Mouse (Mus musculus): ENCODE measurements around the gene Erich3.
"Not testable (repeated sequence)": the region's sequence is repeated elsewhere in the genome, so short reads cannot be mapped to it uniquely, and the experiment has no call there.

The Erich3 gene

GRCm38 (mm10) chr3:154663545-154663944 lies at the start of gene Erich3:
TSS of gene Erich3 (plus strand) at chr3:154663859.
- DNase-seq (ENCODE audit: low spot score) = no peak

DNA sequence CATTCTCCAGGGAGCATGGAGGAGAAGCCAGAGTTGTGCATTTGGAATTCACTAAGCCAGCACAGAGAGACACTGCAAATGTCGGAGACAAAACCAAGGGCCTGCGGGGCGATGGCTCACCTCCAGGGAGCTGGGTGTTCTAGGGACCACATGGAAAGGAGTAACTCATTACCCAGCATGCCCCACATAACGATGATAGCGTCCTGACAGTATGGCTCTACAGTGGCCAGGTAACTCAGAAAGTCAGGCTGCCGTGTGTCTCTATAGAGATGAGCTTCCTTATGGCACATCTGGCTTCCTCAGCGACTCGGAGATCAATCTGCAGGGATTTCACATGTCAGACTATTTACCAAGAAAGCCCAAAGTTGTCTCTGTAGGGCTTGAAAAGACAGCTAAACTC lies 48.9 kb upstream of the Erich3 start:
- DNase-seq (ENCODE audit: low spot score) = no peak

DNA sequence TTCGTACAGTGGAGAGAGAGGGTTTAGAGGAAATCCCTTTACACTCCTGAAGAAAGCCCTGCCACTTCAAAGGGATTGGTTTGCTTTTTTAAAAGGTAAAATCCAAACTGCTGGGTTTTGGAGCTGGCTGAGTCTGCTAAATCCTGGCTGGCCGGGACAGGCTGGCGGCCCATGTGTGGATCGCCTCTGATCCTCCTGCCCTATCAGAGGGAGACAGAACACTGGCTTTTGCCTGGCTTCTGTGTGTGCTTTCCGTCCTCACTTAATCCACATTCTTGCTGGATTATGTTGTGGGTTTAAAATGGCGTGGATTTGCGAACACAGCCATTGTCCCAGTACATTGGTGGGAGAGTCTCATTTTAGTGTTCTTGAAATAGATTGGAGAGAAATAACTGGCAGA lies 48.4 kb upstream of the Erich3 start:
- DNase-seq (ENCODE audit: low spot score) = no peak

DNA sequence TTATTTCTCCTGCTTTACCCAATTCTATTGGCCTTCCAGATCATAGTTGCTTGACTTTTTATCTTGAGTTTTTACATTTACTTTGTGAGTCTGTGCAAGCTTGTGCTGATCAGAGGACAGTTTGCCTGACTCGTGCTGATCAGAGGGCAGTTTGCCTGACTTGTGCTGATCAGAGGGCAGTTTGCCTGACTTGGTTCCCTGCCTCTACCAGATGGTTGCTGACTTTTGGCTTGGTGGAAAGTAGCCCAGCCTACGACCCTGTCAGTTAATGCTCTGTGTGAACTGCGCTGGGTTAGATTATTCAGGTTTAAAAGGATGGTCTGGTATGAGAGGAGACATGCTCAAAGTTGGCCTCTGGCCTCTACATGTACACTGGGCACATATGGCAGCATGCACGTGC lies 47.6 kb upstream of the Erich3 start:
- no peak for DNase-seq (ENCODE audit: low spot score)

- DNase-seq (ENCODE audit: low spot score) = no peak
These were observed 35.4 kb upstream of the Erich3 start for GRCm38 (mm10) chr3:154628284-154628683.

- DNase-seq (ENCODE audit: low spot score) = not testable (repeated sequence)
These were observed 32.4 kb upstream of the Erich3 start for GRCm38 (mm10) chr3:154631281-154631680.

- no peak for DNase-seq (ENCODE audit: low spot score)
These were observed 30.6 kb upstream of the Erich3 start for GRCm38 (mm10) chr3:154633091-154633490.

- no peak for DNase-seq (ENCODE audit: low spot score)
These were observed 16.8 kb upstream of the Erich3 start for GRCm38 (mm10) chr3:154646638-154647442.

GRCm38 (mm10) chr3:154647443-154647780 lies 16.2 kb upstream of the Erich3 start:
- no peak for DNase-seq (ENCODE audit: low spot score)

DNA sequence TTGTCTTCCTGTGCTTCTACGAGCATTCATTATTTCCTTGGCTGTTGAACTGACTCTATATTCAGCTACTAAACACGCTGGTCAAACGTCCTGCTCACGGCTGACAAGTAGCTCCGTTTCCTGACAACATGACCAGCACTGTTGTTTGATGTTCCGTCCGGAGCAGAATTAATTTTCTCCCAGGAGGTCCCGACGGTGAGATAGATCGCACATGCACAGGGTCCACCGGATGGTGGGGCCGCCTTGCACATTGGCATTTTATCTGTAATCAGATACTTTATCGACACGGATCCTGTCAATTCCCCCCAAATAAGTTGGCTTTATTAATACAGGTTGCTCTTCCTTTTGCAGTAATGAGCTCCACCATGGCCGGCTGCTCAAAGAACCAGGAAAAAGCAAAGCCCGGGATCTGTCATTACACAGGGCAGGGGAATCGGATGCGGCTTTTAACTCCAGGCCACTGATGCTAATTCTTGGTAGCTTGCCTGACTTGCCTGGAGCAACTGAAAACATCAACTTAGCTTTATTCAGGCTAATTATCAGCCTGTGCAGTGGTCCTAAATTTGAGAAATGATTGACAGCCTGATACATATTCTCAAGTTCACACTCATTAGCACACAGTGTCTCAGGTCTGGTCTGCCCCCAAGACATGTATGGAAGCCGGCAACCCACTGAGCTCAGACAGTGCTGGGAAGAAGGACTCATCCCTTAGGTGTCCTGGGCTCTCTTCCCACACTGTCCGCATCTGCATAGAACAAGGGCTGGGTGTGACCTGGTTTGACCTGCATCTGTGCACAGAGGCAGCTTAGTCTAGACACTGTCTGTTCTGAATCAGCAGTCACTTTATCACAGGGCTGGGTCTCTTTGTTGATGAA lies 14.0 kb upstream of the Erich3 start:
- no peak for DNase-seq (ENCODE audit: low spot score)

GRCm38 (mm10) chr3:154651192-154651821 lies 12.4 kb upstream of the Erich3 start:
- no peak for DNase-seq (ENCODE audit: low spot score)

GRCm38 (mm10) chr3:154652581-154653420 lies 10.9 kb upstream of the Erich3 start:
- peak; percentile 77 for DNase-seq (ENCODE audit: low spot score)

- no peak for DNase-seq (ENCODE audit: low spot score)
These were observed 10.2 kb upstream of the Erich3 start for GRCm38 (mm10) chr3:154653454-154653853.

- DNase-seq (ENCODE audit: low spot score) = no peak
These were observed 9.4 kb upstream of the Erich3 start for GRCm38 (mm10) chr3:154654284-154654683.

DNA sequence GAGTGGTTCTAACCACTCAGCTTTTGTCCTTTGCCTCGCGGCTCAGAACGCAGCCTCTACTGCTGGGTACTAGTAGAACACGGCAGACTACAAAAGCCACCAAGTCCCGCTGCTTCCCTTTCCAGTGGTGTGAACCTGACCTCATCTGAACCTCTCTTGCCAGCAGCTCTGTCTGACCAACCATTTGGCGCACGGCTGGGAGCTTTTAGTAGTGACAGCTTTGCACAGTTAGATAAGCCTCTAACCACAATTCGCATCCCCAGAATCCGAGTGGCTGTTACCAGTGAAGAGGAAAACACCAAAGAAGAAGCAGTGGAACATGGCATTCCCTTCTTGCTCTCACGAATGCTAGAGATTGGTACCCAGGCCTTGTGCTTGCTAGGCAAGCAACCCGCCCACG lies 8.8 kb upstream of the Erich3 start:
- DNase-seq (ENCODE audit: low spot score) = no peak

GRCm38 (mm10) chr3:154655711-154656110 lies 7.9 kb upstream of the Erich3 start:
- DNase-seq (ENCODE audit: low spot score) = no peak

- peak; percentile 71 for DNase-seq (ENCODE audit: low spot score)
These were observed 420 bp downstream of the Erich3 start for GRCm38 (mm10) chr3:154663976-154664581.

DNA sequence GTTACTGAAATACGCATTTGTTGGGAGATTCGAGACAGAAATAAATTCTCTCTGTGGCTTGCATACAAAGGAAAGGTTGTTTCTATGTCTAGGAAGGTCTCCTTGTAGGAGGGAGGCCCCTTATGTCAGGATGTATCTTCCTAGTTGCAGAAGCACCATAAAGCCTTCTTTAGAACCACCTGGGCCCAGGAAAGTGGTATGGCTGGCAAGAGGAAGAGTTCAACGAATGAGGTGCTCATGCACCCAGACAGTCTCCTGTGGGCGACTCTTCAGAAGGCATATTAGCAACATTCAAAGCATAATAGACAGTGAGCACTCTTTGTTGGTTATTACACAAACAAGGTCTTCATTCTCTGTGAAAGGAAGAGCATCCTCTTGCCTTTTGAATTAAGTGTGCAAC lies 977 bp downstream of the Erich3 start:
- no peak for DNase-seq (ENCODE audit: low spot score)

DNA sequence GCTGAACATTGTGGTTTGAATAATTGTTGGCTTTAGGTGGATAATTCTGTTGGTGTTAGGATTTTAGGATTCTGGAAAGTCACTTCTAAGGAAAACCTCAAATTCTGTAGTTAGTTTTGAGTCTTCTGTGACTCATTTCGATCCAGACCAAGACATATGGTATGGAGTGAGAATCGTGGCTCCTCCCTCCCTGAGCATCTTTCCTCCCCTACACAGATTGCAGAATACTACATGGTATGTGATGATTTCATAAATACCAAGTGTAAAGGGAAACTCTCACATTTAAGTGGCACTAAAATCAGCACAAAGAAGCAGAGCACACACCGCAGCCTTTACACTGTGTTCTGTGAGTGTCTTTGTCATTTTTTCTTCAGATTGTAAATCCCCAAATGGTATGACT lies 4.8 kb downstream of the Erich3 start:
- DNase-seq (ENCODE audit: low spot score) = no peak

- no peak for DNase-seq (ENCODE audit: low spot score)
These were observed 6.9 kb downstream of the Erich3 start for GRCm38 (mm10) chr3:154670584-154670983.

- DNase-seq (ENCODE audit: low spot score) = no peak
These were observed 7.4 kb downstream of the Erich3 start for GRCm38 (mm10) chr3:154671013-154671412.

Measured in layer of hippocampus, adult 11-12 months (tissue).